Mouse (Mus musculus): Measurements from ENCODE around the gene Kmt2c.
A peak's percentile ranks its signal among the peaks of the same experiment; 100 is the strongest.
"Not testable (repeated sequence)": the region's sequence is repeated elsewhere in the genome, so short reads cannot be mapped to it uniquely, and the experiment has no call there.

Gene Kmt2c

DNA sequence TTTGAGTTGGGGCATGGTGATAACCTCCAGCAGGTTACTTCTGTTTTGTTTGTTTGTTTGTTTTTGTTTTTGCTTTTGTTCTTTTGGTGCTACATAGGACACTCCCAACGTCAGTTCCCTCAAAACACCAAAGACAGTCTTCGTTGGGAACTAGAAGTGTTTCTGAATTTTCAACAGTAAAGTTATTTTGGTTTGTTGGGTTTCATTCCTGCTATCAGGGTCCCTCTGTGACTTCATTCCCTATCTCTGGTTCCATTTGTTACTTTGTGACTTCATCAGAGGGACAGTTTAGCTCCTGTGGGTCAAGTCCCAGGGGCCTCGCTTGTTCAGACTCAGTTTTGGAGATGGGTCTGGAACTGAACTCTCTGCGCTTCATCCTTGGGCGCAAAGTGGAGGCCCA is 17.2 kb upstream of the Kmt2c start, which contains the start of gene Cct8l1:
Gene Cct8l1 (plus strand): TSS at position 301 of the 400 bp plus-strand sequence.
- DNase-seq (ENCODE audit: low read depth), result no peak

- DNase-seq (ENCODE audit: low read depth), result no peak
These were observed 7.5 kb upstream of the Kmt2c start for GRCm38 (mm10) chr5:25506041-25506440.

DNA sequence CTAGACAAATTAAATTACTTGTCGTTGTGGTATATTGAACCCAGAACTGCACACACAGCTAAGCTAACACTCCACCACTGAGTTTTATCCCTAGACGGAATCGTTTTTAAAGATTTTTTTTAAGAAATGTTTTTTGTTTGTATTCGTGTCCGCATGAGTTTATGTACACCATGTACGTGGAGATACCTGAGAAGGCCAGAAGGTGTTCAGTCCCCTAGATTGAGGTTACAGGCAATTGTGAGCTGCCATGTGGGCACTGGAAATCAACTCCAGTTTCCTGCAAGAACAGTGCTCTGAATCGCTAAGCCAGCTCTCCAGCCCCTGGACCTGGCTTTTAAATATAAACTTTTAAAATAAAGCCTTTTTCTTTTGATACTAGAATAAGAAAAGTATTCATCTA is 2.1 kb upstream of the Kmt2c start:
- DNase-seq (ENCODE audit: low read depth), result no peak

DNA sequence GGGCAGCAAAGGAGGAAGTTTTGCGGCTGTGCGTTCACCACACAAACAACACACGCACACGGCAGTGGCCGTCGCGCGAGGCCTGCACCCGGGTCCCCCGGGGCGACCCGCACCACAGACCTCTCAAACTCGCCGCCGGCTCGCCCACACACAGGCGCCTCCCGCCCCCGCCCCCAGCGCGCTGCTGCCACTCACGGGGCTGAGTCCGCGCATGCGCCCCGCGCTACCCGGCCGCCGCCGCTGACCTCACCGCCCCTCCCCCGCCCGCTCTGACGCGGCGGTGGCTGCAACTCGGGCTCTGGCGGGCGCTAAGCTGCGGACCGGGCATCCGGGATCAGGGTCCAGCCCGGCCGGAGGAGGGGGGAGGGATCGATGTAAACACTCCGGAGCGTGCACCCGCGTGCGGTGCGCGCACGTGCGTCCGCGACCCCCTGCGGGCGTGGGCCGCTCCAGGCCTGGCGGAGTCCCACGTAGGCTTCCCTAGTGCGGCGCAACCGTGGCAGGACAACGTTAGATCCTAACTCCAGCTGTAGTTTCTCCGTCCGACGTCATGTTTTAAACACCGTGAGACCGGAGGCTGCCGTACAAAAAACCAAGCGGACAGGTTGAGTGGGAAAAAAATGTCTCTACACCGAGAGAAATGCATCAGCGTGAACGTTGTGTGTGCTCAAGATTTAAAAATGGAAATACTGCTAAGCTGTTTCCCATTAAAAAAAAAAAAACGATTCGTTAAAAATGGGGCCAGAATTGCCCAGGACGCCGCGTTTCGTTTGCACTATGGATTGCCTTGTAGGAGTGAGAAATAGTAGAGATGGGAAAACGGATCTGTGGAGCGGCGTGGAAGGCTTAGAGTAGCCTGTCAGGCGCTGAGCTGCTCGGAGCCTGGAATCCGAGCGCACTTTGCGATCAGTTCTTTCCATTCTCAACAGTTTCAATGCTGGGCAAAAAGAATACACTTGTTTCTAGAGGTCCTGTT is 1.1 kb upstream of the Kmt2c start:
- DNase-seq (ENCODE audit: low read depth), result peak; percentile 87

DNA sequence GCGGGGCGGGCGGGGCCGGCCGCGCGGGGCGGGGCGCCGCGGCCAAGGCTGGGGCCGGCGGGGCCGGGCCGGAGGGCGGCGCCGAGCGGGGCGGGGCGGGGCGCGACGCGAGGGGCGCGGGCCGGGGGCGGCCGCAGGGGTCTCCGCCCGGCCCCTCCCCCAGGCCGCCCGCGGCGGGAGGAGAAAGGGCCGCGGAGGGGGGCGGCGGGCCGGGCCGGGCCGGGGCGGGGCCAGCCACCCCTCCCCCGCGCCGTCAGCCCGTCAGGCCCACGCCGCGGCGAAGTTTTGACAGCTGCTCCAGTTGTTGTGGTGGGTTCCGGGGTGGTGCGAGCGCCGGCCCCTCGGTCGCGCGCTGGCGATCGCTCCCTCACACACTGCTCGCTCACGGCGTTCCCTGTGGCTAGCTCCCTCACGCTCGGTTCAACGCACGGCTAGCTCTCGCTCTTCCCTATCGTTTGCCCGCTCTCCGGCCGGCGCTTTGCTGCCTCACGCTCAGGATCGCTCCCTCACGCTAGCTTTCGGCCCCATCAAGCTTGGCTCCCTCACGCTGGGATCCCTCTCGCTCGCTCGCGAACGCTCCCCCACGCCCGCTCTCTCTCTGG is 339 bp upstream of the Kmt2c start:
- no peak for DNase-seq (ENCODE audit: low read depth)

GRCm38 (mm10) chr5:25497720-25498345 is 750 bp downstream of the Kmt2c start:
- DNase-seq (ENCODE audit: low read depth), result no peak

- no peak for DNase-seq (ENCODE audit: low read depth)
These were observed 1.2 kb downstream of the Kmt2c start for GRCm38 (mm10) chr5:25497369-25497719.

- no peak for DNase-seq (ENCODE audit: low read depth)
These were observed 1.9 kb downstream of the Kmt2c start for GRCm38 (mm10) chr5:25496652-25497051.

GRCm38 (mm10) chr5:25478863-25479262 is 19.7 kb downstream of the Kmt2c start:
- DNase-seq (ENCODE audit: low read depth), result no peak

DNA sequence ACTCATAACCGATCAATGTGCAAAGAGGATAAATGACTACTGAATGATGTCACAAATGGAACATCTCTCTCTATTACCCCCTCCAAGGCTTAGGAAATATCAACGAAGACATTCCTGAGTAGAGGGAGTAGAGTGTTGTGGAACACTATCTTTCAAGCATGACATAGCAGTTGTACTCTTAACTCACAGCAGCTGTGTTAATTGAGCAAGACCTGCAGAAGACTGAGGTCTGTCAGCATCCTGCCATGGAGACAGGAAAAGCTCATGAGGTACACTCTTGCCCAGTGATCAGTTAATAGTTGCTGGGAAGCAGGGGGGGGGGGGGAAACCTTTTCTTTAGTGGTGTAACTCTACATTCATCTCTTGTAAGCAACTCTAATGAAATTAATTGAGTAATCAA is 22.8 kb downstream of the Kmt2c start:
- DNase-seq (ENCODE audit: low read depth), result no peak

DNA sequence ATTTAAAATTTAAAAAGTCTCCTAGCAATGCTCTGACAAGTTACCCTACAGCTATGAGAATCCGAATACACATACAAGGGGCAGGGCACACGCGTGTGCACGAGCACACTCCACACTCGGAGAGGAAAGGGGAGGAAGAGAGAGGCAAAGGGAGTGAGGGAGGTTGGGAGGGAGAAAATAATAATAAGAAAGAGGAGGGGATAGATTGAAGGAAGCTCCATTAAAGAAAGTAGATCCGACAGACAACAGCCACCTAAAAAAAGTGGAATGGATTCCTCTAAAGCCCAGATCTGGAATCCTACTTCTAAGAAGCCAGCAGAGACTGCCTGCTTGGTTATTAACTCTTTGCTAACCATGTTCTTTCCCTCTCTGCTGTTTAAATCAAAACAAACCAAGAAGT is 26.5 kb downstream of the Kmt2c start:
- no peak for DNase-seq (ENCODE audit: low read depth)

- DNase-seq (ENCODE audit: low read depth), result no peak
These were observed 36.6 kb downstream of the Kmt2c start for GRCm38 (mm10) chr5:25461956-25462355.

GRCm38 (mm10) chr5:25455432-25455831 is 43.2 kb downstream of the Kmt2c start:
- not testable (repeated sequence) for DNase-seq (ENCODE audit: low read depth)

DNA sequence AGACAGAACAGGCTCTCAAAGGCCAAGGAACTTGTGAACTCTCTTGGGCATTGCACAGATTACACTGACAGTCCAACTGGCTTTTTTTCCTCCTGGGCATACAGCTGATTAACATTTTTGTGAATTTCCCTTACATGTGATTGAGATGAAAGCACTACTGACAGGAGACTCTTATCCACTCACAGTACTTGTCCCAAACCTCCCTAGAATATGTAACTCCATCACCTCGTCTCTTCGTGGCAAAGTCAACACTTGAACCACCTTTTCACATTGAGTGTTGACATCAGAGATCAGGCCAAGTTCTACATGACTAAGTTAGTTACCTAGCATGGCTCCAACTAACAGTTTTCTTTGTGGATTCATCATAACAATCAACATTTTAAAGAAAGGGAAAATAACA is 45.9 kb downstream of the Kmt2c start:
- no peak for DNase-seq (ENCODE audit: low read depth)

GRCm38 (mm10) chr5:25437508-25437907 is 61.1 kb downstream of the Kmt2c start:
- DNase-seq (ENCODE audit: low read depth), result no peak

DNA sequence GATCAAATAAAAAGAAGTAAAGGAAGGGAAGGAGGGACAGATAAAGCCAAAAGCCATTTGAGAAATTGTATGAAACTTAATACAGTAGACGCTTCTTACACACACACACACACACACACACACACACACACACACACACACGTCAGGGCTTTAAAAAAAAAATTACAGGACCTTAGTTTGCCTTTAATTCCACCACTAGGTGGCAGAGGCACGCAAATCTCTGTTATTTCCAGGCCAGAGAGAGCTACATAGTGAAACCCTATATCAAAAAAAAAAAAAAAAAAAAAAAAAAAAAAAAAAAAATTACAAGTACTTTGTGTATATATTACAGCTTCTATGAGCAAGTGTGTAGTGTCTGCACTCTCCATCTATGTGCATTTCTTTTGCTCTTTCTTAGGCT is 62.5 kb downstream of the Kmt2c start:
- DNase-seq (ENCODE audit: low read depth), result peak; percentile 54

DNA sequence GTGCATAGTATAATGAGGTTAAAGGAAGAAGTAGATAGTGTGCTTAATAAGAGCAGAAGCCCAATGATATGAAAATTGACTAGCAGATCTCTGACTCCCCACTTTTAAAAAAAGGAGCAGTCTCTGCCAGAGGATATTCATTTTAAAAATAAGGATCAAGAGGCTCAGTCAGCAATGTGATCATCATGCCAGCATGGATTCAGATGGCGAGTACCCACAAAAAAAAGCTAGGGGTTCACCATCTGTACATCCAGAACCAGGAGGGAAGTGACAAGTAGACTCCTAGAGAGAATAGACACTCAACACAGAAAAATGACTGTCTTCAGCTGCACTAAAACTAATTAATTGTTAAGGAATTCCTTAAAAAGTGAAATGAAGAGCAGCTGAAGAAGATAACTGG is 76.0 kb downstream of the Kmt2c start:
- no peak for DNase-seq (ENCODE audit: low read depth)

DNA sequence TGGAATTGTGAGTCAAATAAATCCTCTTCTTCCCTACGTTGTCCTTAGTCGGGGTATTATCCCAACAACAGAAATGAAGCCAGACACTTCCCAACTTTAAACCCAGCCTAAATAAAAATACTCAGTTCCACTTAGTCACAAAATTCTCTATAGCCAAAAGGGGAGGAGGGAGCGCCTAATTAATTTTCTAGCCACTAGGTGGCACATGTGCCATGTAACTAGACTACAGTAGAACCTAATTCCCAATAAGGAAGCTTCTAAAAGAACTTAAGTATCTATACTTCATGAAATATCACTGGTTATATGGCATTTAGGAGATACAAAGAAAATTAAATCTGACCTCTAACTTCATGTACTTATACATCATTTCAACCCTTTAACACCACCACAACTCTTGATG is 78.0 kb downstream of the Kmt2c start:
- DNase-seq (ENCODE audit: low read depth), result peak; percentile 39

DNA sequence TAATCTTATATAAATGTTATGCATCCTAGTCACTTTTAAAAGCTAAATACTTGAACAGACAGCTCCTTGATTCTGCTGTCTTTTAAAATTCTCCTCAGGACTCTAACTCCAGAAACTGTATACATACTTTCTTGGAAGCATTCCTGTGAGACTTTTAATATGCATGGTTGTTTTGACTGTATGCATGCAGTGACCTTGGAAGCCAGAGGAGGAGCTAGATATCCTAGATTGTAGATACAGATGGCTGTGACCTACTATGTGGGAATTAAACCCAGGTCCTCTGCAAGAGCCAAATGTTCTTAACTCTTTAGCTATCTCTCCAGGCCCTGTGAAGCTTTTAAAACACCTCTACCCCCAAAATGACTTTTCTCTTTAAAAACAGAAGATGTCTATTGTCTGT is 83.2 kb downstream of the Kmt2c start:
- DNase-seq (ENCODE audit: low read depth), result no peak

- DNase-seq (ENCODE audit: low read depth), result no peak
These were observed 101.9 kb downstream of the Kmt2c start for GRCm38 (mm10) chr5:25396727-25397126.

GRCm38 (mm10) chr5:25392655-25393054 is 105.9 kb downstream of the Kmt2c start:
- DNase-seq (ENCODE audit: low read depth), result no peak

GRCm38 (mm10) chr5:25383581-25383980 is 115.0 kb downstream of the Kmt2c start:
- DNase-seq (ENCODE audit: low read depth), result no peak

DNA sequence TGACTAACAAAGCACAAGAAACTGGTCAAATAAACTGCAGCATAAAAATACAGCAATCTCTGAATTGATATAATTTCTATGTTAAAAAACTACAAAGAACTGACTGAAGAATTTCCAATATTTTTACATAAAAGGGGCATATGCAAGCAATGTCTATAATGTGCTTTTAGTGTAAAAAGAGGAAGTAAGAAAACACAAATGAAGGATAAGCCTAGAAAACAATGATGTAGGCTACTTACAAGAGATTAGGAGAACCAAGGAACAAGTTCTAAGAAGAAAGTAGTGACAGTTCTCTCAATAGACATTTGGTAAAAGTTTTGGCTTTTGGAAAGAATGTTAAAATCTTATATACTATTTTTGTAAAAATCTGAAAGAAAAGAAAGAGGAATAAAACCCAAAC is 119.4 kb downstream of the Kmt2c start:
- no peak for DNase-seq (ENCODE audit: low read depth)

Measured in c-Kit-positive CD71-positive TER-119-negative erythroid progenitor cells, embryonic 14.5 days (primary cell).